Mouse (Mus musculus): Measurements from ENCODE around the gene Ccdc85a.

- TF ChIP-seq CTCF (IDR thresholded peaks at IDR 0.05; ENCODE audit: low read depth), result no peak
- no peak for TF ChIP-seq EP300 (optimal IDR thresholded peaks at IDR 0.05)
Observed at GRCm38 (mm10) chr11:28491330-28491729, 92.8 kb downstream of the Ccdc85a start.
